Mouse (Mus musculus): ENCODE measurements around the gene Slc39a11. TPM values are rescaled to one million over a fixed set of nuclear protein-coding genes. Genes with fewer than 3 reads are reported as not detected.

Slc39a11 gene
- polyA plus RNA-seq, 1 experiment from 2014 or later: 21.8 TPM

DNA sequence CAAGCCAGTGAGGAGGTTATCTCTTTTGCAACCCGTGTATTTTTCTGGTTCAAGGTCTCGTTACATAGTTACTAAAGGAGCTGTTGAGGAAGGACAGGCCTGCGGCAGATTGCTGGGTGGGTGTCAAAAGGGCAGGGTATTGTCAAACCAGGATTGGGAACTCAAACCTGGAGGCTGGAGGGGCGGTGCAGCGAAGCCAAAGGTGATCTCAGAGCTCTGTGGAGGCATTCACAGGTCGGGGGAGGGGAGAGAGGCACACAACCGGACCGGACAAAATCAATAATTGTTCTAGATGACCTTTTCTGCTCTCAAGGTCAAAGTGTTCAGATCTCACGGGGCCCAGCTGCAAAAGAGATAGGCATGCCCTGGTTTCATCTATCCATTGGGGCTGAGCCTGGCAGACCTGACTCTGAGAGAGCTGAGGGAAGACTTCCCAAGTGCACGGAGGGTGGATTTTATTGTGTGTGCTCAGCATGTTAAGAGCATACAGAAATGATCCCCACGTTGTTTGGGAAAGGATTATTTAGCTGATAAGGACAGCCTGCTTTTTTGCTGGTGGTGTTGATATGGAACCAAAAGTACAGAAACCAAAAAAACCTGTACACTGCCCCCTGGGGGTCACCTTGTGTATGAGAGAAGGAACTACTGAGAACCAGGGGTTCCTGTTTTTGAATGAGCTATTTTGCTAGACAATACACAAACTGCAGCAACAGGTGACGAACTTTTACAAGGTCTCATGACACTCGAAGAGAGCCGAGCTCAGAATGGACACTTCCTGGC, 32.6 kb downstream of the Slc39a11 start:
- H3K27me3 ChIP-seq (ENCODE audit: insufficient read depth, low read length): peaks cover 37% of the 10 kb centered on the region
- no peaks in the 10 kb centered on the region for H3K36me3 ChIP-seq (ENCODE audit: insufficient read depth)
- 0 out of 2 replicates have a peak, but pooled peaks cover 1% of the 10 kb centered on the region for H3K4me1 ChIP-seq (ENCODE audit: insufficient read depth)
- 38% methylated on average over 14 of the region's 14 CpGs for WGBS
- H3K4me2 ChIP-seq: no peak overlapping the region
- DNase-seq (peak; percentile 86), ATAC-seq (ENCODE audit: insufficient read depth) (no peak)
- no peak overlapping the region for H3K4me3 ChIP-seq (ENCODE audit: low read depth, low read length)
- no peaks in the 10 kb centered on the region for H3K9me3 ChIP-seq (ENCODE audit: low read depth, low read length)
- TF ChIP-seq CTCF (IDR thresholded peaks at IDR 0.05; ENCODE audit: low read depth): peak; percentile 58
- no peak overlapping the region for H3K27ac ChIP-seq (ENCODE audit: low read depth)
- H3K9ac ChIP-seq: no peak overlapping the region

DNA sequence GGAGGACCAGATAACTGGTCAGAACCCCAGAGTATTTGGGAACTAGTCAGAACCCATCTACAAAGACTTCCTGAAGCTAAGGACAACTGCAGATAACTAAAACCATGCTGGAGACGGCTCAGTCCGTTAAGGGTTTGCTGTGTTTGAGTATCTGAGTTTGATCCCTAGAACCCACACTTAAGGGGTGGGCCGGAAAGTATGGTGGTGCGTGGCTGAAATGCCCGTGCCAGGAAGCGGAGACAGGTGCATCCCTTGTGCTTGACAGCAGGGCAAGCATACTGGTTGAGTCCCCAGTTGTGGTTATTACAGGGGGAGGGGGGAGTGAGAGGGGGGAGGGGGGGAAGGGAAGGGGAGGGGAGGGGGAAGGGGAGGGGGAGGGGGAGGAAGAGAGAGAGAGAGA, 35.4 kb downstream of the Slc39a11 start:
- peaks cover 13% of the 10 kb centered on the region for H3K4me1 ChIP-seq (ENCODE audit: insufficient read depth)

DNA sequence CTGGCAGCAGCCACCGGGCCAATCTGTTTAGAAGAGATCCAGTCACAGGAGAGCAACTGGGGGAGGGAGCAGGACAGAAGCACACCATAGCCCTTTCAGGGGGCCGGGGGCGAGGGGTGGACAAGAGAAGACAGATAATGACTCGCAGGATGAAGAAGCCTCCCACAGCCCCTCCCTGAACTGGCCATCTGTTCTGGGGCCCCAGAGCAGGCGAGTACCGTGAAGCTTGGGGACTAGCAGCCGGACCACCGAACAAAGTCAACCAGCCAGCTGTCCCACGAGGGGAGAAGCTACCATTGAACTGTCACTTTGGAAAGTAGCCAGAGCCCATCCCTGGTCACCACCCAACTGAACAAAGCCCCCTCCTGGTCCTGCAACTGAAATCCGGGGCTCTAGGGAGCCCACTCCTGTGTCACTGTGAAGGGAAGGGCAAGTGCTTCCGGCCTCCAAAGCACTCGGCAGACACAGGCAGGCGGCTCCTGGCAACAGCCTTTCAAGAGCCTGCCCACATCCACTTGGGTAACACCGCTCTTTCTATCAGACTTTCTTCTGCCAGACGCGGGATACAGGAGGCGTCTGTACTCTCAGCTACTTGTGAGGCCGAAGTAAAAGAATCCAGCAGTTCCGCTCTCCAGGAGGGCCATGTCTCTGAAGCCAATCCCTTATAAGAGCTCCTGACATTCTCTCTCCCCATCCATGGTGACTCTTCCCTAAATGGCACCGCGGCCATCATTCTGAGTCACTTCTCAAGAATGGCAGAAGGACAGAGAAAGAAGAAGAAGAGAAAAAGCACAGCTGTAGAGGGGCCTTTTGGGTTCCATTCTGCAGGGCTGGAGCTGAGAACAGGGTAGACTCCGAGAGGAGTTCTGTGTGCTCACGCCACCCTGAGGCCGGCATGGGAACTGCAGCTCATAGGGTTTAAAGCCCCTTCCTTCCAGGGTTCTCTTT, 37.9 kb downstream of the Slc39a11 start:
- Histone ChIP-seq H3K9me3 (ENCODE audit: low read depth, low read length) (no peaks in the 10 kb centered on the region), H3K4me3 (ENCODE audit: low read depth, low read length) (peak overlapping the region; percentile 0; the same call in 1 of the 2 replicates), H3K27ac (ENCODE audit: low read depth) (peak overlapping the region; percentile 81), H3K9ac (no peak overlapping the region; the same call in 1 of the 2 replicates), H3K36me3 (ENCODE audit: insufficient read depth) (no peaks in the 10 kb centered on the region), H3K27me3 (ENCODE audit: insufficient read depth, low read length) (no peaks in the 10 kb centered on the region), H3K4me2 (peak overlapping the region; percentile 52), H3K4me1 (ENCODE audit: insufficient read depth) (peaks cover 13% of the 10 kb centered on the region)
- WGBS: 6% methylated on average over 24 of the region's 24 CpGs
- DNase-seq: peak; percentile 83
- peak; percentile 76 for TF ChIP-seq CTCF (IDR thresholded peaks at IDR 0.05; ENCODE audit: low read depth)
- ATAC-seq (ENCODE audit: insufficient read depth): peak; percentile 78

More for the DNA sequence above, 35.4 kb downstream of the Slc39a11 start:
- 61% methylated on average over 6 of the region's 6 CpGs for WGBS
- no peak overlapping the region for H3K27ac ChIP-seq (ENCODE audit: low read depth)
- no peak overlapping the region for H3K9ac ChIP-seq
- H3K36me3 ChIP-seq (ENCODE audit: insufficient read depth): no peaks in the 10 kb centered on the region
- no peak for ATAC-seq (ENCODE audit: insufficient read depth)
- H3K4me3 ChIP-seq (ENCODE audit: low read depth, low read length): no peak overlapping the region
- no peak for DNase-seq
- H3K27me3 ChIP-seq (ENCODE audit: insufficient read depth, low read length): peaks cover 17% of the 10 kb centered on the region
- H3K9me3 ChIP-seq (ENCODE audit: low read depth, low read length): no peaks in the 10 kb centered on the region
- no peak overlapping the region for H3K4me2 ChIP-seq
- TF ChIP-seq CTCF (IDR thresholded peaks at IDR 0.05; ENCODE audit: low read depth): no peak

DNA sequence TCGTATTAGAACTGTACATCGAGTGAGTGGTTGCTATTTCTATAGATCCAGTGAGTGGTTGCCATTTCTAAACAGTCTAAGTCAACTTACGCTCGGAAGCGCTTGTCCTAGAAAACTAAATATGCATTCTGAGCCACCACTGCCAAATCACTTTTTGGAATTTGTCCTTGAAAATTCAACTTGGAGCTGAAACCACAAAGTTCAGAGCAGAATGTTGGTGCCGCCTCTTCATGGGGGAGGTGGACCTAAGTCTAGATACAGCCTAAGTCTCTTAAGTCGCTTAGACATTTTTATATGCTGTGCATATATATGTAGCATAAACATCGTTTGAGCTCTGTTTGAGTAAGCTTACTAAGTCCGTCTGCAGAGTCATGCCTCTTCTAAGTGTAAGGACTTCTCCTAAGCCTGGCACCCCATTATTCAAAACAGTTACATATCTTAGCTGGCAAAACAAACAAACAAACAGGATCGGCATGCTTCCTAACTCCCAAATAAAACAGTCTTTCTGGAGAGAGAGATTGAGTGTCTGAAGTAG, 38.7 kb downstream of the Slc39a11 start:
- H3K27ac ChIP-seq (ENCODE audit: low read depth): peak overlapping the region; percentile 81
- H3K27me3 ChIP-seq (ENCODE audit: insufficient read depth, low read length): no peaks in the 10 kb centered on the region
- ATAC-seq (ENCODE audit: insufficient read depth) (peak; percentile 67), DNase-seq (peak; percentile 72)
- H3K4me1 ChIP-seq (ENCODE audit: insufficient read depth): peaks cover 13% of the 10 kb centered on the region
- no peaks in the 10 kb centered on the region for H3K36me3 ChIP-seq (ENCODE audit: insufficient read depth)
- H3K9me3 ChIP-seq (ENCODE audit: low read depth, low read length): no peaks in the 10 kb centered on the region
- TF ChIP-seq CTCF (IDR thresholded peaks at IDR 0.05; ENCODE audit: low read depth): no peak
- peak overlapping the region; percentile 52; the same call in 1 of the 2 replicates for H3K4me2 ChIP-seq
- WGBS: 56% methylated on average over 10 of the region's 10 CpGs
- H3K9ac ChIP-seq: no peak overlapping the region
- H3K4me3 ChIP-seq (ENCODE audit: low read depth, low read length): no peak overlapping the region

DNA sequence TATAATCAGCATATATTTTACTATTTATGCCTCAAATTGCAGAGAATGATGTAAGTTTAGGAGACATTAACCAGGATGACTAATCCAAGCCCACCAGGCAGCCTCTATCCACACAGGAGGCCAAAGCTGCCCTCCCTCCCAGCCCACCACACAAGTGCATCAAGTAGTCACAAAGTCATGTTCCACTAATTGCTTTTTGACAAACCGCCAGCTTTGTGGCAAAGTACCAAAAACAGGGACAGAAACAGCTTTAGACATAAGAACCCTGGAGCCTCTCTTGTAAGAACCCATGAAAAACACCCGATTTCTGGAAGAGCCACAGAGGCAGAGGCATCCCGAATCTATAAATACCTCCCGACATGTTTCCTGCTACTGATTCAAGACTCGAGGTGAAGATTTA, 39.6 kb downstream of the Slc39a11 start:
- ATAC-seq (ENCODE audit: insufficient read depth) (no peak), DNase-seq (peak; percentile 68)
- TF ChIP-seq CTCF (IDR thresholded peaks at IDR 0.05; ENCODE audit: low read depth): no peak
- no peaks in the 10 kb centered on the region for H3K36me3 ChIP-seq (ENCODE audit: insufficient read depth)
- H3K27me3 ChIP-seq (ENCODE audit: insufficient read depth, low read length): no peaks in the 10 kb centered on the region
- no peak overlapping the region for H3K27ac ChIP-seq (ENCODE audit: low read depth)
- H3K4me1 ChIP-seq (ENCODE audit: insufficient read depth): peaks cover 13% of the 10 kb centered on the region
- no peak overlapping the region for H3K4me2 ChIP-seq
- no peak overlapping the region for H3K4me3 ChIP-seq (ENCODE audit: low read depth, low read length)
- H3K9me3 ChIP-seq (ENCODE audit: low read depth, low read length): no peaks in the 10 kb centered on the region
- H3K9ac ChIP-seq: no peak overlapping the region
- 48% methylated on average over 5 of the region's 5 CpGs for WGBS

DNA sequence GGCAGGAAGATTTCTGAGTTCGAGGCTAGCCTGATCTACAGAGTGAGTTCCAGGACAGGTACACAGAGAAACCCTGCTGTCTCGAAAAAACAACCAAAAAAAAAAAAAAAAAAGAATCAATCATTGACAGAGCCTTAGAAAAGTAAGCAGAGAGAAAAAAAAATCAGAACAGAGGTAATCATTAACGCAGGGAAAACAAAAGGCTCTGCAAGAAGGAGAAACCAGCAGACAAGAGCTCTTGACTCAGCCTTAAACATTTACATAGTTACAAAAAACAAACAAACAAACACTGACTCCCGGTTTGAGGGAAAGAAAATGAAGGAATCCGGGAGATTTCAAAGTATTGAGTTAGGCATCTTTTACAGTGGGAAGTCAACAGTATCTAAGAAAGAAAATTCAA, 40.3 kb downstream of the Slc39a11 start:
- H3K27ac ChIP-seq (ENCODE audit: low read depth): no peak overlapping the region
- no peaks in the 10 kb centered on the region for H3K27me3 ChIP-seq (ENCODE audit: insufficient read depth, low read length)
- H3K4me2 ChIP-seq: no peak overlapping the region
- no peaks in the 10 kb centered on the region for H3K9me3 ChIP-seq (ENCODE audit: low read depth, low read length)
- DNase-seq: peak; percentile 34
- TF ChIP-seq CTCF (IDR thresholded peaks at IDR 0.05; ENCODE audit: low read depth): no peak
- H3K4me1 ChIP-seq (ENCODE audit: insufficient read depth): peaks cover 13% of the 10 kb centered on the region
- H3K9ac ChIP-seq: no peak overlapping the region
- H3K36me3 ChIP-seq (ENCODE audit: insufficient read depth): no peaks in the 10 kb centered on the region
- H3K4me3 ChIP-seq (ENCODE audit: low read depth, low read length): no peak overlapping the region
- 59% methylated on average over 5 of the region's 5 CpGs for WGBS
- ATAC-seq (ENCODE audit: insufficient read depth): no peak

Data from lung, embryonic 14.5 days (tissue).